Mouse (Mus musculus): ENCODE data around the gene Ebf1.

Ebf1 gene

GRCm38 (mm10) chr11:44661875-44662274 is 44.8 kb downstream of the Ebf1 start:
- DNase-seq (ENCODE audit: low spot score in 2 of 2), result no peak

GRCm38 (mm10) chr11:44663609-44664141 is 46.6 kb downstream of the Ebf1 start:
- no peak for DNase-seq (ENCODE audit: low spot score in 2 of 2)

GRCm38 (mm10) chr11:44665156-44665682 is 48.1 kb downstream of the Ebf1 start:
- no peak for DNase-seq (ENCODE audit: low spot score in 2 of 2)

GRCm38 (mm10) chr11:44665741-44666531 is 48.8 kb downstream of the Ebf1 start:
- DNase-seq (ENCODE audit: low spot score in 2 of 2), result no peak

GRCm38 (mm10) chr11:44666741-44667140 is 49.6 kb downstream of the Ebf1 start:
- no peak for DNase-seq (ENCODE audit: low spot score in 2 of 2)

GRCm38 (mm10) chr11:44681306-44681705 is 64.2 kb downstream of the Ebf1 start:
- no peak for DNase-seq (ENCODE audit: low spot score in 2 of 2)

GRCm38 (mm10) chr11:44681995-44682394 is 64.9 kb downstream of the Ebf1 start:
- DNase-seq (ENCODE audit: low spot score in 2 of 2), result no peak

- no peak for DNase-seq (ENCODE audit: low spot score in 2 of 2)
Observed at GRCm38 (mm10) chr11:44682703-44683539, 65.8 kb downstream of the Ebf1 start.

GRCm38 (mm10) chr11:44684486-44685076 is 67.5 kb downstream of the Ebf1 start:
- no peak for DNase-seq (ENCODE audit: low spot score in 2 of 2)

- no peak for DNase-seq (ENCODE audit: low spot score in 2 of 2)
Observed at GRCm38 (mm10) chr11:44685129-44685528, 68.0 kb downstream of the Ebf1 start.

- DNase-seq (ENCODE audit: low spot score in 2 of 2), result no peak
Observed at GRCm38 (mm10) chr11:44685911-44686361, 68.8 kb downstream of the Ebf1 start.

GRCm38 (mm10) chr11:44686378-44686777 is 69.3 kb downstream of the Ebf1 start:
- no peak for DNase-seq (ENCODE audit: low spot score in 2 of 2)

GRCm38 (mm10) chr11:44688542-44688941 is 71.4 kb downstream of the Ebf1 start:
- DNase-seq (ENCODE audit: low spot score in 2 of 2), result no peak

- no peak for DNase-seq (ENCODE audit: low spot score in 2 of 2)
Observed at GRCm38 (mm10) chr11:44689571-44690264, 72.6 kb downstream of the Ebf1 start.

- DNase-seq (ENCODE audit: low spot score in 2 of 2), result no peak
Observed at GRCm38 (mm10) chr11:44690265-44690572, 73.1 kb downstream of the Ebf1 start.

GRCm38 (mm10) chr11:44695416-44695815 is 78.3 kb downstream of the Ebf1 start:
- DNase-seq (ENCODE audit: low spot score in 2 of 2), result no peak

GRCm38 (mm10) chr11:44696539-44697201 is 79.6 kb downstream of the Ebf1 start:
- DNase-seq (ENCODE audit: low spot score in 2 of 2), result no peak

- DNase-seq (ENCODE audit: low spot score in 2 of 2), result no peak
Observed at GRCm38 (mm10) chr11:44700181-44700580, 83.1 kb downstream of the Ebf1 start.

GRCm38 (mm10) chr11:44701221-44701810 is 84.2 kb downstream of the Ebf1 start:
- no peak for DNase-seq (ENCODE audit: low spot score in 2 of 2)

GRCm38 (mm10) chr11:44701864-44702263 is 84.7 kb downstream of the Ebf1 start:
- DNase-seq (ENCODE audit: low spot score in 2 of 2), result no peak
